Mouse (Mus musculus) MEL (cell line): Measurements from ENCODE around the gene Kcne3.

Experiments
- CTCF ChIP-seq, 3 experiments: IDR thresholded peaks in 2 of 3; conservative IDR thresholded peaks in 1 of 3; 2 replicates each; pipeline ENCODE4 v1.5.1; 2011 to 2012; ENCODE audit warnings: low read length in 3 of 3, low read depth in 2 of 3, mild to moderate bottlenecking in 2 of 3, improper control_type of control experiment in 1 of 3, inconsistent platforms in 1 of 3, mixed read lengths in 1 of 3, moderate library complexity in 1 of 3; ENCODE audit not compliant: control insufficient read depth in 1 of 3, insufficient read depth in 1 of 3, poor library complexity in 1 of 3, severe bottlenecking in 1 of 3
- ELF1 ChIP-seq: IDR thresholded peaks from 2 replicates; pipeline ENCODE4 v1.6.1; 2014; ENCODE audit warnings: low read depth, mild to moderate bottlenecking, inconsistent platforms, low read length, improper control_type of control experiment, moderate library complexity
- MEF2A ChIP-seq: IDR thresholded peaks from 2 replicates; pipeline ENCODE4 v1.6.1; 2014; ENCODE audit warnings: low read depth, mild to moderate bottlenecking, inconsistent platforms, low read length, improper control_type of control experiment; ENCODE audit not compliant: poor library complexity, insufficient replicate concordance, severe bottlenecking; ENCODE audit errors: extremely low read depth
- POLR2AphosphoS5 ChIP-seq: IDR thresholded peaks from 2 replicates; pipeline ENCODE4 v1.6.1; 2012; ENCODE audit warnings: low read depth, borderline replicate concordance, mild to moderate bottlenecking, inconsistent platforms, low read length, moderate library complexity, mixed read lengths
- TCF12 ChIP-seq: IDR thresholded peaks from 2 replicates; pipeline ENCODE4 v1.6.1; 2014; ENCODE audit warnings: low read depth, mild to moderate bottlenecking, inconsistent platforms, low read length, improper control_type of control experiment, moderate library complexity

DNA sequence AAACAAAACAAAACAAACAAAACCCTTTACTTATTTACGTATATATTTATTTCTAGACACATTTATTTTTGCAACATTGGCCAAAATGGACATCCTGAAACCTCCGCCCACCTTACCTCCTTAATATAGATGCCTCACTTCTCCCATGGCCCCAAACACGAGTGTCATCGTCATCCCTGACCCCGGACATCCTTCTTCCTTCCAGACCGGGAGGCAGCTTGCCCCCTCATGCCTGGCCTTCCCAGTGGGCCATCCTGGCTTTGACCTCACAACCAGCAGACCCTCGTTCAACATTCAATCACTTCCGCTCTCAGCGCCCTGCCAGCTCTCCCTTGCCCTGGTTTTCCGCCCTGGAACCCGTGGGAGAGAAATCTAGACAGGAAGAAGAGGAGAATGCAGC lies 25.7 kb upstream of the Kcne3 start:
- no peak for TF ChIP-seq POLR2AphosphoS5
- TF ChIP-seq TCF12: no peak
- TF ChIP-seq CTCF (IDR thresholded peaks at IDR 0.05 in 2 of 3, conservative IDR thresholded peaks at IDR 0.05 in 1 of 3; ENCODE audit: control insufficient read depth in 1 of 3, insufficient read depth in 1 of 3, low read depth in 2 of 3, low read length in 3 of 3, poor library complexity in 1 of 3, severe bottlenecking in 1 of 3): no peak
- TF ChIP-seq ELF1: no peak
- TF ChIP-seq MEF2A: no peak
